Mouse (Mus musculus): ENCODE results near the gene Gm26620. TPM values are rescaled to one million over a fixed set of nuclear protein-coding genes. Genes with fewer than 3 reads are reported as not detected.

Gene Gm26620
- polyA plus RNA-seq, 1 experiment from 2014 or later = 1.7 TPM

GRCm38 (mm10) chr1:170911907-170912660, 27.2 kb downstream of the Gm26620 start:
- no peak for TF ChIP-seq EP300 (IDR thresholded peaks at IDR 0.05; ENCODE audit: low read depth)
- no peak for TF ChIP-seq CTCF (IDR thresholded peaks at IDR 0.05; ENCODE audit: low read depth)
- WGBS (ENCODE audit: insufficient replicate concordance) = 66% methylated on average over 11 of the region's 11 CpGs

GRCm38 (mm10) chr1:170912891-170913615, 28.2 kb downstream of the Gm26620 start, which contains the start of gene Fcrlb:
Gene Fcrlb (minus strand): TSS chr1:170912941.
- DNase-seq = no peak
- H3K4me3 ChIP-seq (ENCODE audit: low read depth, low read length) = no peak within 1 kb of the TSS
- no peaks in the 10 kb centered on the region for H3K36me3 ChIP-seq (replicated peaks; ENCODE audit: insufficient read depth, low read length)
- no peaks in the 10 kb centered on the region for H3K9me3 ChIP-seq (ENCODE audit: low read length)
- peaks cover 6% of the 10 kb centered on the region for H3K4me1 ChIP-seq (ENCODE audit: insufficient read depth)
- no peak within 1 kb of the TSS for H3K9ac ChIP-seq (replicated peaks)
- WGBS (ENCODE audit: insufficient replicate concordance) = 63% methylated on average over 5 of the region's 5 CpGs
- H3K27me3 ChIP-seq (ENCODE audit: insufficient read depth, low read length) = peaks cover 13% of the 10 kb centered on the region
- TF ChIP-seq EP300 (IDR thresholded peaks at IDR 0.05; ENCODE audit: low read depth) (no peak), CTCF (IDR thresholded peaks at IDR 0.05; ENCODE audit: low read depth) (no peak)
- no peak within 1 kb of the TSS for H3K27ac ChIP-seq (ENCODE audit: low read depth)
- ATAC-seq = no peak
- H3K4me2 ChIP-seq (ENCODE audit: low read depth, low read length) = no peak within 1 kb of the TSS

More at GRCm38 (mm10) chr1:170911907-170912660, 27.2 kb downstream of the Gm26620 start:
- no peak for ATAC-seq
- no peak overlapping the region for H3K9ac ChIP-seq (replicated peaks)
- no peaks in the 10 kb centered on the region for H3K9me3 ChIP-seq (ENCODE audit: low read length)
- H3K4me3 ChIP-seq (ENCODE audit: low read depth, low read length) = no peak overlapping the region
- H3K4me1 ChIP-seq (ENCODE audit: insufficient read depth) = peaks cover 10% of the 10 kb centered on the region
- no peak overlapping the region for H3K4me2 ChIP-seq (ENCODE audit: low read depth, low read length)
- DNase-seq = no peak
- H3K36me3 ChIP-seq (replicated peaks; ENCODE audit: insufficient read depth, low read length) = no peaks in the 10 kb centered on the region
- H3K27me3 ChIP-seq (ENCODE audit: insufficient read depth, low read length) = peaks cover 23% of the 10 kb centered on the region
- no peak overlapping the region for H3K27ac ChIP-seq (ENCODE audit: low read depth)

- Histone ChIP-seq H3K9ac (replicated peaks) (no peak overlapping the region), H3K9me3 (ENCODE audit: low read length) (no peaks in the 10 kb centered on the region), H3K4me1 (ENCODE audit: insufficient read depth) (no peaks in the 10 kb centered on the region), H3K4me2 (ENCODE audit: low read depth, low read length) (no peak overlapping the region), H3K27me3 (ENCODE audit: insufficient read depth, low read length) (no peaks in the 10 kb centered on the region), H3K4me3 (ENCODE audit: low read depth, low read length) (no peak overlapping the region), H3K36me3 (replicated peaks; ENCODE audit: insufficient read depth, low read length) (no peaks in the 10 kb centered on the region; the same call in 1 of the 2 replicates), H3K27ac (ENCODE audit: low read depth) (no peak overlapping the region)
- DNase-seq = no peak
- ATAC-seq = no peak
- no peak for TF ChIP-seq CTCF (IDR thresholded peaks at IDR 0.05; ENCODE audit: low read depth)
- TF ChIP-seq EP300 (IDR thresholded peaks at IDR 0.05; ENCODE audit: low read depth) = no peak
- WGBS (ENCODE audit: insufficient replicate concordance) = 66% methylated on average over 5 of the region's 5 CpGs
Measured at GRCm38 (mm10) chr1:170915657-170916056, 30.8 kb downstream of the Gm26620 start.

GRCm38 (mm10) chr1:170919308-170919707, 34.4 kb downstream of the Gm26620 start:
- Histone ChIP-seq H3K9me3 (ENCODE audit: low read length) (no peaks in the 10 kb centered on the region), H3K36me3 (replicated peaks; ENCODE audit: insufficient read depth, low read length) (no peaks in the 10 kb centered on the region; the same call in 1 of the 2 replicates), H3K4me2 (ENCODE audit: low read depth, low read length) (no peak overlapping the region), H3K27me3 (ENCODE audit: insufficient read depth, low read length) (no peaks in the 10 kb centered on the region), H3K4me1 (ENCODE audit: insufficient read depth) (peaks cover 3% of the 10 kb centered on the region; the same call in 1 of the 2 replicates), H3K27ac (ENCODE audit: low read depth) (no peak overlapping the region; the same call in 1 of the 2 replicates), H3K4me3 (ENCODE audit: low read depth, low read length) (no peak overlapping the region), H3K9ac (replicated peaks) (no peak overlapping the region)
- 75% methylated on average over 8 of the region's 8 CpGs for WGBS (ENCODE audit: insufficient replicate concordance)
- ATAC-seq (no peak), DNase-seq (no peak)
- TF ChIP-seq EP300 (IDR thresholded peaks at IDR 0.05; ENCODE audit: low read depth) = no peak
- TF ChIP-seq CTCF (IDR thresholded peaks at IDR 0.05; ENCODE audit: low read depth) = no peak

GRCm38 (mm10) chr1:170924485-170924884, 39.6 kb downstream of the Gm26620 start:
- peak; percentile 40 for DNase-seq
- no peak overlapping the region for H3K27ac ChIP-seq (ENCODE audit: low read depth)
- H3K9me3 ChIP-seq (ENCODE audit: low read length) = no peaks in the 10 kb centered on the region
- no peaks in the 10 kb centered on the region for H3K27me3 ChIP-seq (ENCODE audit: insufficient read depth, low read length)
- no peaks in the 10 kb centered on the region for H3K36me3 ChIP-seq (replicated peaks; ENCODE audit: insufficient read depth, low read length)
- H3K9ac ChIP-seq (replicated peaks) = no peak overlapping the region; the same call in 1 of the 2 replicates
- peak overlapping the region; percentile 58 for H3K4me2 ChIP-seq (ENCODE audit: low read depth, low read length)
- peaks cover 5% of the 10 kb centered on the region; the same call in 1 of the 2 replicates for H3K4me1 ChIP-seq (ENCODE audit: insufficient read depth)
- TF ChIP-seq CTCF (IDR thresholded peaks at IDR 0.05; ENCODE audit: low read depth) (no peak), EP300 (IDR thresholded peaks at IDR 0.05; ENCODE audit: low read depth) (no peak)
- peak; percentile 33; the same call in 1 of the 2 replicates for ATAC-seq
- peak overlapping the region; percentile 27 for H3K4me3 ChIP-seq (ENCODE audit: low read depth, low read length)
- 26% methylated on average over 6 of the region's 6 CpGs for WGBS (ENCODE audit: insufficient replicate concordance)

GRCm38 (mm10) chr1:170926941-170927340, 42.1 kb downstream of the Gm26620 start:
- Histone ChIP-seq H3K27me3 (ENCODE audit: insufficient read depth, low read length) (no peaks in the 10 kb centered on the region), H3K4me2 (ENCODE audit: low read depth, low read length) (no peak overlapping the region), H3K4me1 (ENCODE audit: insufficient read depth) (peaks cover 5% of the 10 kb centered on the region; the same call in 1 of the 2 replicates), H3K4me3 (ENCODE audit: low read depth, low read length) (peak overlapping the region; percentile 6; the same call in 1 of the 2 replicates), H3K27ac (ENCODE audit: low read depth) (peak overlapping the region; percentile 69), H3K9me3 (ENCODE audit: low read length) (no peaks in the 10 kb centered on the region), H3K36me3 (replicated peaks; ENCODE audit: insufficient read depth, low read length) (no peaks in the 10 kb centered on the region), H3K9ac (replicated peaks) (no peak overlapping the region; the same call in 1 of the 2 replicates)
- ATAC-seq (no peak), DNase-seq (no peak)
- 51% methylated on average over 6 of the region's 6 CpGs for WGBS (ENCODE audit: insufficient replicate concordance)
- TF ChIP-seq EP300 (IDR thresholded peaks at IDR 0.05; ENCODE audit: low read depth) = no peak
- no peak for TF ChIP-seq CTCF (IDR thresholded peaks at IDR 0.05; ENCODE audit: low read depth)
